Mouse (Mus musculus) heart, embryonic 12.5 days (tissue): ENCODE data around the gene 1700018B08Rik. TPM values are rescaled to one million over a fixed set of nuclear protein-coding genes. Genes with fewer than 3 reads are reported as not detected.

Source experiments
- ATAC-seq: fragments of 200-750 bp; cut with Nextera tagmentation; 2 replicates; pipeline ENCODE4 v1.8.0; 2017; ENCODE audit warnings: moderate TSS enrichment, moderate library complexity; ENCODE audit not compliant: insufficient number of reproducible peaks, low FRiP score
- H3K27ac ChIP-seq: fragments of 300-500 bp; sonication (generic); 2 replicates; pipeline ENCODE4 v1.5.1; 2016; ENCODE audit warnings: mild to moderate bottlenecking, moderate library complexity; ENCODE audit not compliant: poor library complexity, severe bottlenecking
- H3K27me3 ChIP-seq: fragments of 300-500 bp; sonication (generic); replicated peaks from 2 replicates; pipeline ENCODE4 v1.6.1; 2016; ENCODE audit warnings: mild to moderate bottlenecking, moderate library complexity
- H3K36me3 ChIP-seq: fragments of 300-500 bp; sonication (generic); 2 replicates; pipeline ENCODE4 v1.6.1; 2016; ENCODE audit warnings: mild to moderate bottlenecking, moderate library complexity
- H3K4me1 ChIP-seq: fragments of 300-500 bp; sonication (generic); replicated peaks from 2 replicates; pipeline ENCODE4 v1.6.1; 2016; ENCODE audit warnings: mild to moderate bottlenecking
- H3K4me2 ChIP-seq: fragments of 300-500 bp; sonication (generic); 2 replicates; pipeline ENCODE4 v1.6.1; 2016; ENCODE audit warnings: mild to moderate bottlenecking, moderate library complexity
- H3K4me3 ChIP-seq: fragments of 300-500 bp; sonication (generic); 2 replicates; pipeline ENCODE4 v1.5.1; 2016; ENCODE audit warnings: mild to moderate bottlenecking
- H3K9ac ChIP-seq: fragments of 300-500 bp; sonication (generic); 2 replicates; pipeline ENCODE4 v1.6.1; 2016; ENCODE audit warnings: mild to moderate bottlenecking, moderate library complexity
- H3K9me3 ChIP-seq: fragments of 300-500 bp; sonication (generic); replicated peaks from 2 replicates; pipeline ENCODE4 v1.6.1; 2016; ENCODE audit warnings: mild to moderate bottlenecking, moderate library complexity
- WGBS: fragments of 180-500 bp; shearing (Covaris S2); methylation state at CpG from one replicate; pipeline ENCODE4 v1.1.7; 2016; 5-methylcytosine and 5-hydroxymethylcytosine counted together
- polyA plus RNA-seq: library from polyadenylated mRNA; unstranded; fragments of >200 nt; fragmentation: Nextera tagmentation; extraction: Ambion mirVana; gene quantifications from 2 replicates; pipeline ENCODE4 v1.2.1, GENCODE M21; 2016

1700018B08Rik gene
- polyA plus RNA-seq, 1 experiment from 2014 or later = not detected

DNA sequence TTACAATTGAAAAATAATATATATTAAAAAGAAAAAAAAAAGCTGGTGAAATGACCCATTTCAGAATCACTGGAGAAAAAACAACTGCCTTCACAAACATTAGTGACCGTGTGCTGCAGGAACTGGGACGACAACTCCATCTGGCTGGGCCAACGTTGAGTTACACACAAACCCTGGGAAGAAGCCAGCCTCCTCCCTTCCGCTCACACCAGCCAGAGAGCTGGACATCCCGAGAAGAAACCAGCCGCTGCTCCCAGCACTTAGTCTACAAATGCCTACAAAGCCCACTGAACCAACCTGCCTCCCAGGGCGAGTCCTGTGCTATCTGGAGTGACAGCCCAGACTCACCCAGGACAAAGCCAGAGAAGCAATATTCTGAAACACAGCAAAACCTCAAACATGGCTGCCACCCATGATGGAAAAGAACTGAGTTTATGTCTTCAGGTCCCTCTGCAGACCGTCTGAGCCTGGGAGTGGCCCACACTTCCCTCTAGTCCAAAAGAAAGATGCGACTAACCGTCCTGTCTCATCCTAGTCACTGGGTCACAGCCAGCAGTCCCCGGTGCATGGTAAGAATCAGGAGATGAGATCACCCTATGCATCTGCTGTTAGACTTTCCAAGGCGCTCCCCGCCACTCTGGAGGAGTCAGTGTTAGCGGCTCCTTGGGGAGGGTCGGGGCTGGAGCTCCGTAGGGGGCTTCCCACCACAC, 17.7 kb upstream of the 1700018B08Rik start:
- H3K9me3 ChIP-seq = no peaks in the 10 kb centered on the region
- no peak overlapping the region for H3K27ac ChIP-seq
- no peak overlapping the region for H3K4me2 ChIP-seq
- no peak for ATAC-seq
- no peak overlapping the region for H3K9ac ChIP-seq
- H3K27me3 ChIP-seq = no peaks in the 10 kb centered on the region
- 82% methylated on average over 16 of the region's 16 CpGs for WGBS
- peaks cover 17% of the 10 kb centered on the region for H3K4me1 ChIP-seq
- H3K4me3 ChIP-seq = no peak overlapping the region
- peaks cover 32% of the 10 kb centered on the region for H3K36me3 ChIP-seq

DNA sequence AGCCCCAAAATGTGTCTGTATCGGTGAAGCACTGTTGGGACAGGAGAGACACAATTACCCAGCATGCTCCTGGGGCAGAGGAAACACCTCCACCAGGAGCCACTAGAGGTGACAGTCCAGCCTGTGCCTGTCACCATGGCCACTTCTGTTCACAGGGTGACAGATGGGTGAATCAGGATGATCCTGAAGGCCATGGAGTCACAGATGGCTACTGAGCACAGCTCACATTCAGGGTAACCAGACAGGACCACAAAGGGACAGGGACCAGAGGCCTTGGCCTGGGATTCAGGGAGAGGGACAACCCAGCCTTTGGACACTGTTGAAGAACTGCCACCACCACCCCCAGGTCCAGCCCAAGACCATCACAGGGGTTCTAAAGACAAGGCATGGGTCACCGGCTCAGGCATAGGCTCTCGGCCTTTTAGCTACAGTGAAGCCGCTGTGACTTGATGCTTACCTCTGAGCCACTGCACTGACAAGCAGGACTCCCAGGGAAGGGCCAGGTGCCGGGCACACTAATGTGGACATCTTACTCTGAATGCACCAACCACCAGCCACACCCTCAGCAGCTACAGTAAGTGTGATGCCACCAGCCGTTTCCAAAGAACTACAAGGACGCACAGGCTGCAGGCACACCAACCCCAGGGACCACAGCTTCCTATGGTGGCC, 16.4 kb upstream of the 1700018B08Rik start:
- Histone ChIP-seq H3K4me2 (no peak overlapping the region), H3K36me3 (peaks cover 38% of the 10 kb centered on the region), H3K27ac (no peak overlapping the region), H3K4me1 (peaks cover 17% of the 10 kb centered on the region), H3K9ac (no peak overlapping the region), H3K9me3 (no peaks in the 10 kb centered on the region), H3K27me3 (no peaks in the 10 kb centered on the region), H3K4me3 (no peak overlapping the region)
- WGBS = 92% methylated on average over 7 of the region's 7 CpGs
- ATAC-seq = no peak

DNA sequence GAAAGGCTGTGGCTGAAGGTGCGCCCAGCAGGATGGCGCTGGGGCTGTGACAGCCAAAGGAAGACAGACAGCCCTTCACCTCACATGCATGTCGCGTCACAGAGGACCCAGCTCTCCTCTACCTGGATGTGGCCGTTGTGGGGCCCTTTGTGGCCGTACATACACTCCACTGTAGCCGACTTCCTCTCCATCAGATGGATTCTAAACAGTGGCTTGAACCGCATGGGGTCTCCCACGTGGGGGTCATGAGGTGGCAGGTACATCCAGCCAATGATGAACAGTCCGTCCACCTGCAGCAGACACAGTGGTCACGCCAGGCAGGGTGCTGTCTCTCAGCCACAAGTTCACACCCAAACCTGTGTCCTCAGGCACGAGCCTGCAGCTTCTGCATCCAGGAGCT, 15.7 kb upstream of the 1700018B08Rik start:
- no peak overlapping the region for H3K4me2 ChIP-seq
- 92% methylated on average over 12 of the region's 12 CpGs for WGBS
- no peak overlapping the region for H3K27ac ChIP-seq
- H3K36me3 ChIP-seq = peaks cover 39% of the 10 kb centered on the region
- H3K4me3 ChIP-seq = no peak overlapping the region
- no peaks in the 10 kb centered on the region for H3K9me3 ChIP-seq
- H3K4me1 ChIP-seq = peaks cover 17% of the 10 kb centered on the region
- H3K9ac ChIP-seq = no peak overlapping the region
- no peak for ATAC-seq
- no peaks in the 10 kb centered on the region for H3K27me3 ChIP-seq

DNA sequence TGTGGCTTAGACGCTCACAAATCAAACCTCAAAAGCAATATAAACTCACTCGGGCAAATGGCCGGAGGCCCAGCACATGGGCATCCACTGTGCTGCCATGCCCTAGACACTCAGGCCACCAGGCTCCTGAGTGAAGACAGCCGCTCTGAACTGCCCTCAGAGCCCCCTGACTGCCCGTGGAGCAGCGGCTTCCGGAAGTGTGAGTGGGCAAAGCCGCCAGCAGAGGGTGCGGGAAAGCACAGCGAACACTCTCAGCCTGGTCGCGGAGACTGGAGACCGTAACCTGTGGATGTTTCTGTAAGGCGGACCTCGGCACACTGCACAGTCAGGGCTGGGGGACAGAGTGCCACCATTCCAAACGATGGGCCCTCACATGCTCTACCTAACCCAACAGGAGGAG, 14.4 kb upstream of the 1700018B08Rik start:
- H3K27ac ChIP-seq = no peak overlapping the region
- 89% methylated on average over 16 of the region's 16 CpGs for WGBS
- no peak overlapping the region for H3K4me3 ChIP-seq
- ATAC-seq = no peak
- H3K9ac ChIP-seq = no peak overlapping the region
- H3K27me3 ChIP-seq = no peaks in the 10 kb centered on the region
- H3K4me1 ChIP-seq = peaks cover 17% of the 10 kb centered on the region
- no peak overlapping the region for H3K4me2 ChIP-seq
- H3K36me3 ChIP-seq = peaks cover 49% of the 10 kb centered on the region
- H3K9me3 ChIP-seq = no peaks in the 10 kb centered on the region

DNA sequence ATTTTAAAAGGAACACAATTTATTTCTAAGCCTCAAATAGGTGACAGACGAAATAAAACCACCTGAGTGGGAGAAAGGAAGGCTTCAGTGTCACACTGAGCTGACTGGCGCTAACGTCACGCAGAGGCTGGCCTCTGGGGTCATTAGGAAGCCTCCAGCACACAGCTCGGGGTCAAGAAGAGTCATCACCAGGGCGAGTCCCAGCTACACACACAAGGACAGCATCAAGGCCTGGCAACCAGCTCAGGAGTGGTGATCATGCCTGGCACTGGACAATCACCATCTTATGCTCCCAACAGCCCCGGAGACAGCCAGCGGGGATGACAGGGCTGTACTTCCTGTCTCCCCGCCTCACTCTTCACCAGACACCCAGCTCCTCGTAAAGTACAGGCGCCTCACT, 13.6 kb upstream of the 1700018B08Rik start:
- H3K27me3 ChIP-seq = no peaks in the 10 kb centered on the region
- H3K4me3 ChIP-seq = no peak overlapping the region
- no peaks in the 10 kb centered on the region for H3K9me3 ChIP-seq
- H3K36me3 ChIP-seq = peaks cover 55% of the 10 kb centered on the region
- no peak overlapping the region for H3K9ac ChIP-seq
- H3K4me1 ChIP-seq = peaks cover 9% of the 10 kb centered on the region
- no peak overlapping the region for H3K27ac ChIP-seq
- no peak overlapping the region for H3K4me2 ChIP-seq
- WGBS = 84% methylated on average over 11 of the region's 11 CpGs
- no peak for ATAC-seq

DNA sequence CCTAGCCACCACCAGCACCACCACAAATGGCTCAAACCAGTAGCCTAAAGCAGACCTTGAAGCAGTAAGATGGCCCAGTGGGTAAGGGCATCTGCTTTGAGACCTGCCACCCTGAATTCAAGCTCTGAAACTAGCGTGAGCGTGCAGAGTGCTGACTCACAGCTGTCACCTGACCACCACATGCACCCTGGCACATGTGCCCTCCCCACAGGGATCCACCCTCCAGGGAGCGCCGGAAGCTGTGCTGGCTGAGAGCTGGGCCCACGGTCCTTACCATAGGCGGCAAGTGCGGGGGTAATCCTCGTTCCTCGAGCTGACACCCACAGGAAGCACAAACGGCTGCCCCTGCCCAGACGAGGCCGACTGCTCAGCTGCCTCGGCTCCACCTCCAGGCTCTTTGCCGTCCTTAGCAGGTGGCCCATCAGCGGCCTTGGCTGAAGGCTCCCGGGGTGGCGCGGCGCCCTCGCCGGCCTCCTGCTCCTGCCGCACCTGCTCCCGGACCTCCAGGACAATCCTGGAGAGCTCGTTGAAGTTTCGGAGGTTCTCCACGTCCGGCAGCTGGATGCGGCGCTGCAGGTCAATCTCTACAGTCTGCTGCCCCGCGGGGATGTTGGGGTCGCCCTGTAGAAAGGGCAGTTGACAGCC, 9.8 kb upstream of the 1700018B08Rik start:
- Histone ChIP-seq H3K4me3 (no peak overlapping the region), H3K9ac (no peak overlapping the region), H3K4me1 (peaks cover 15% of the 10 kb centered on the region), H3K4me2 (no peak overlapping the region), H3K27ac (no peak overlapping the region), H3K9me3 (no peaks in the 10 kb centered on the region), H3K27me3 (no peaks in the 10 kb centered on the region), H3K36me3 (peaks cover 77% of the 10 kb centered on the region)
- no peak for ATAC-seq
- 91% methylated on average over 32 of the region's 32 CpGs for WGBS

DNA sequence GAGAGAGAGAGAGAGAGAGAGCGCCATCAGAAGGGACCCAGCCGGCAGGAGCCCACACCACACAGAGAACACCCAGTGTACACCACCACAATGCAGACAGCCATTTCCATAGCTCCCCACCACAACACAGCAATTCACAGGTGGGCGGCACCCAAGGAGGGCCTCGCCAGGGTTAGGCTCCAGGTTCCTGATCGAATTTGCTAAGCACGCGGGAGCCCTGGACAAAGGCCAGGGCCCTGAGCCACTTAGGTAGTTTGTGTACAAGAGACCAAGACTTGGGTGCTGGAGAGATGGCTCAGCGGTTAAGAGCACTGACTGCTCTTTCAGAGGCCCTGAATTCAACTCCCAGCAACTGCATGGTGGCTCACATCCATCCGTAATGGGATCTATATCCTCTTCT, 8.4 kb upstream of the 1700018B08Rik start:
- H3K4me2 ChIP-seq = no peak overlapping the region
- WGBS = 87% methylated on average over 9 of the region's 9 CpGs
- H3K4me3 ChIP-seq = no peak overlapping the region
- H3K9ac ChIP-seq = no peak overlapping the region
- no peak for ATAC-seq
- H3K27me3 ChIP-seq = no peaks in the 10 kb centered on the region
- H3K4me1 ChIP-seq = peaks cover 15% of the 10 kb centered on the region
- peaks cover 66% of the 10 kb centered on the region for H3K36me3 ChIP-seq
- no peaks in the 10 kb centered on the region for H3K9me3 ChIP-seq
- H3K27ac ChIP-seq = no peak overlapping the region

DNA sequence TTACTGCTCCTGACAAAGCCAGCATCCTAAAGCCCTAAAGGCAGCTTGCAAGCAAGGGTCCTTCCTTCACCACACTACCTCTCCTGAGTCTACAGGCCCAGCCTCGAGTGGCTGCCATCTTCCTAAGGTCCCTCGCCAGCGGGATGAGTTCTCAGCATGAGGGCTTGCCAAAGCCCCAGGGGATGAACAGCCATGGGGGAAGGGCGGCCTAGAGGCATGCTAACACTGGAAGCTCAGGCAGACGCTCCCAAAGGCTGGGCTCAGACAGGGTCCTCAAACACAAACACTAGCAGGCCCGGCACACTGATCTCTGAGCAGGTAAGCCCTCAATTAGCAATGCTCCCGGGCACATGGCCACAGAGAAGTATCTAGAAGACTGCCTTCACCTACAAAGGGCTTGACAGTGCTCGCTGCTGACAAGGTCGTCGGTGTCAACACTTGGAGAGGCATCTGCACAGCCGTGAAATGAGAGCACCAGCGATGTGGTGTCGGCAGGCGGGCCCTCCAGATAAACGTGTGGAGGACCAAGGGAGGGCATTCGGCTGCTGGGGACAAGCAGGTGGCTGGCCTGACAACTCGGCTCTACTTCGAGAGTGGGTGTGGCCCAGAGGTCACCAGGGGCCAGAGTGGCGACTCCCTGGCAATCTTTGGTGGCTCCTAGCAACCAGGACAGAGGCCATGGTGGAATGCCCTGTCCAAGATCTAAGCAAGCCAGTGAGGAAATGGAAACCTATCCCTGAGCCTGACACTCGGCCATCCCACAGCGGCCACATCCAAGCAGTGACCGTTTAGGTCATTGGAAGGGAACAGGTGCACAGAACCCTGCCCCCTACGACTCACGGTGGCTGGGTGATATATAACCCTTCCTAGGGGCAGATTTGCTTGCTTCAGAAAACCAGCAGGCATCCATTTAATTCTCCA, 7.2 kb upstream of the 1700018B08Rik start:
- H3K36me3 ChIP-seq = peaks cover 64% of the 10 kb centered on the region
- no peaks in the 10 kb centered on the region for H3K27me3 ChIP-seq
- no peak overlapping the region for H3K9ac ChIP-seq
- H3K27ac ChIP-seq = no peak overlapping the region
- no peak for ATAC-seq
- H3K9me3 ChIP-seq = no peaks in the 10 kb centered on the region
- WGBS = 52% methylated on average over 24 of the region's 24 CpGs
- no peak overlapping the region for H3K4me2 ChIP-seq
- H3K4me3 ChIP-seq = no peak overlapping the region
- peaks cover 15% of the 10 kb centered on the region for H3K4me1 ChIP-seq

DNA sequence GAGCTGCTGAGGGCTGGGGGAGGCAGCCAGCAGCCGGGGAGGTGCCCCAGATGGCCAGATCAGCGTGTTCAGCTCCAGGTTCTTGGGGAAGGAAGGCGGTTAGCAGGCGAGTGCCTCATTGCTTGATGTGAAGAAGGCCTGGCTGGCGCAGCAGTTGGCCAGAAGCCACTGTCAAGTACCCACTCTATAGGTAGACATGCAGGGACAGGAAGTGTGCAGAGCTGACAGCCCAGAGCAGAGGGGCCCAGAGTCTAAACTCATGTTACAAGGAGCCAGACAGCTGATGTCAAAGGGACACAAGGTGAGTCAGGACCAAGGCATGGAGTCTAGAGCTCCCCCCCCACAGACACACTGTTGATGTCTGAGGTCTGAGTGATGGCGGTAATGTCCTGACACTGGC, 5.9 kb upstream of the 1700018B08Rik start:
- 89% methylated on average over 6 of the region's 6 CpGs for WGBS
- Histone ChIP-seq H3K4me2 (no peak overlapping the region), H3K4me1 (peaks cover 15% of the 10 kb centered on the region), H3K9ac (no peak overlapping the region), H3K36me3 (peaks cover 54% of the 10 kb centered on the region), H3K27me3 (peaks cover 11% of the 10 kb centered on the region), H3K27ac (no peak overlapping the region), H3K9me3 (no peaks in the 10 kb centered on the region), H3K4me3 (no peak overlapping the region)
- ATAC-seq = no peak

DNA sequence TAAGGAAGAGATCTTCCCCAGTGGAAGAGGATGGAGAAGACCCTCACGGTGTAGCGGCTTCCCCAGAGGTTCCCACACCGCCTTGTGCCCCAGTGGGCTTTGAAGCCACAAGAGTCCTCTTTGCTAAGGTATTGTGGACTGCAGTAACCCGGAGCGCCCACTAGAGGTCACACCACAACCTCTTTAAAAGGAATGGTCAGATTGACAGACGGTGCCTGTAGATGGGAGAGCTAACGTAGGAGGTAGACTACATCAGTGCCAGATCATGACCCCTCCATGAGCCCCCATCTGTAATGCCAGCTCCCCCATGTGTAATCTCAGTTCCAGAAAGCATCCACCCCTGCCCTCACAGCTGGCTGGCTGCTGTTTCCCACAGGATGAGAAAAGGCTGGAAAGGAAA, 3.0 kb upstream of the 1700018B08Rik start:
- WGBS = 6% methylated on average over 7 of the region's 7 CpGs
- no peak overlapping the region for H3K27ac ChIP-seq
- no peaks in the 10 kb centered on the region; the same call in 1 of the 2 replicates for H3K9me3 ChIP-seq
- H3K4me3 ChIP-seq = no peak overlapping the region
- H3K36me3 ChIP-seq = peaks cover 27% of the 10 kb centered on the region
- H3K4me2 ChIP-seq = no peak overlapping the region
- peaks cover 15% of the 10 kb centered on the region for H3K4me1 ChIP-seq
- peak; percentile 25; the same call in 1 of the 2 replicates for ATAC-seq
- peaks cover 24% of the 10 kb centered on the region for H3K27me3 ChIP-seq
- no peak overlapping the region for H3K9ac ChIP-seq
